Mouse (Mus musculus): ENCODE data around the gene Ipo4. TPM values are rescaled to one million over a fixed set of nuclear protein-coding genes. Genes with fewer than 3 reads are reported as not detected.
A peak's percentile ranks its signal among the peaks of the same experiment; 100 is the strongest.

Ipo4 gene
- polyA plus RNA-seq, 1 experiment from 2014 or later: 126 TPM

GRCm38 (mm10) chr14:55618486-55619195, 17.1 kb downstream of the Ipo4 start:
- no peaks in the 10 kb centered on the region for H3K27me3 ChIP-seq
- ATAC-seq (ENCODE audit: low FRiP score, low read depth): peak; percentile 29; the same call in 1 of the 2 replicates
- 53% methylated on average over 22 of the region's 22 CpGs for WGBS
- H3K27ac ChIP-seq (replicated peaks): peak overlapping the region; percentile 39; the same call in 1 of the 2 replicates
- H3K9me3 ChIP-seq: no peaks in the 10 kb centered on the region
- peak overlapping the region; percentile 42 for H3K4me2 ChIP-seq
- peak overlapping the region; percentile 20; the same call in 1 of the 2 replicates for H3K9ac ChIP-seq
- H3K36me3 ChIP-seq: no peaks in the 10 kb centered on the region
- no peaks in the 10 kb centered on the region for H3K4me1 ChIP-seq (replicated peaks)
- peak overlapping the region; percentile 30 for H3K4me3 ChIP-seq

- Histone ChIP-seq H3K27ac (replicated peaks) (peak within 1 kb of the TSS; percentile 39), H3K4me1 (replicated peaks) (no peaks in the 10 kb centered on the region), H3K36me3 (no peaks in the 10 kb centered on the region), H3K9ac (peak within 1 kb of the TSS; percentile 20; the same call in 1 of the 2 replicates), H3K27me3 (no peaks in the 10 kb centered on the region), H3K4me3 (peak within 1 kb of the TSS; percentile 30), H3K4me2 (peak within 1 kb of the TSS; percentile 42), H3K9me3 (no peaks in the 10 kb centered on the region)
- WGBS: 22% methylated on average over 21 of the region's 21 CpGs
- ATAC-seq (ENCODE audit: low FRiP score, low read depth): peak; percentile 88
Measured at GRCm38 (mm10) chr14:55617822-55618221, 17.9 kb downstream of the Ipo4 start, which contains the start of gene Rec8. Gene Rec8, plus strand, starts transcription at chr14:55618037.

DNA sequence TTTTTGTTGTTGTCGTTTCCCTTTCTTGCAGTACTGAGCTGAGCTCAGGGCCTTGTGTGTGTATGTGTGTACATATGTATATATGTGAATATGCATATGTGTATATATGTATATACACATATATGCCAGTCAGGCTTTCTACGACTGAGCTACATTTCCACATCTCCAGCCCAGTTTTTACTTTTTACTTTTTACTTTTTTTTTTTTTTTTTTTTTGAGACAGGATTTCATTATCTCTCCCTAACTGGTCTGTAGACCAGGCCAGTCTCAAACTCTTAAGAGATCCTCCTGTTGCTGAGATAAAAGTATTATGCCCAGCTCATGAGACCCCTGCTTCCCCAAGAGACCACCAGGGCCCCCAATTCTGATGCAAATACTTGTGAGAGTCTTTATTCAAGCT, 18.9 kb downstream of the Ipo4 start:
- no peak for ATAC-seq (ENCODE audit: low FRiP score, low read depth)
- no peak overlapping the region for H3K4me2 ChIP-seq
- H3K4me3 ChIP-seq: no peak overlapping the region
- no peak overlapping the region for H3K27ac ChIP-seq (replicated peaks)
- no peaks in the 10 kb centered on the region for H3K4me1 ChIP-seq (replicated peaks)
- H3K9ac ChIP-seq: no peak overlapping the region
- H3K27me3 ChIP-seq: no peaks in the 10 kb centered on the region
- no peaks in the 10 kb centered on the region for H3K36me3 ChIP-seq
- 78% methylated on average over 2 of the region's 2 CpGs for WGBS
- no peaks in the 10 kb centered on the region for H3K9me3 ChIP-seq

DNA sequence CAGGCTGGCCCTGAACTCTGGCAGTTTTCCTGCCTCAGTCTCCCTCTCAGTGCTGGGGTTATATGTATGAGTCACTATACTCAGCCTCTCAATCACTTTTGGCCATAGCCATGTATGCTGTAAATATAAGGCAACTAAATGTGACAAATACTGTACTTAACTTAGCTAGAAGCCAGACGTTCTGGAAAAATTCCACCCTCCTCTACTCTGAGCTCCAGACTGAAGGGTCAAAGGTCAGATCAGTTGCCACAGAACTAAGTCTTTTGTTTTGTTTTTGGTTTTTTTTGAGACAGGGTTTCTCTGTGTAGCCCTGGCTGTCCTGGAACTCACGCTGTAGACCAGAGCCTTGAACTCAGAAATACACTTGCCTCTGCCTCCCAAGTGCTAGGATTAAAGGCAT, 19.9 kb downstream of the Ipo4 start:
- no peak overlapping the region for H3K27ac ChIP-seq (replicated peaks)
- H3K9me3 ChIP-seq: no peaks in the 10 kb centered on the region
- H3K4me3 ChIP-seq: no peak overlapping the region
- no peak overlapping the region for H3K4me2 ChIP-seq
- H3K27me3 ChIP-seq: no peaks in the 10 kb centered on the region
- no peaks in the 10 kb centered on the region for H3K4me1 ChIP-seq (replicated peaks)
- no peaks in the 10 kb centered on the region for H3K36me3 ChIP-seq
- 43% methylated on average over 2 of the region's 2 CpGs for WGBS
- no peak for ATAC-seq (ENCODE audit: low FRiP score, low read depth)
- H3K9ac ChIP-seq: no peak overlapping the region

GRCm38 (mm10) chr14:55614565-55615178, 21.1 kb downstream of the Ipo4 start:
- no peak overlapping the region for H3K4me2 ChIP-seq
- no peaks in the 10 kb centered on the region for H3K27me3 ChIP-seq
- H3K9me3 ChIP-seq: no peaks in the 10 kb centered on the region
- no peak overlapping the region for H3K4me3 ChIP-seq
- ATAC-seq (ENCODE audit: low FRiP score, low read depth): no peak
- H3K36me3 ChIP-seq: peaks cover 3% of the 10 kb centered on the region
- no peak overlapping the region for H3K27ac ChIP-seq (replicated peaks)
- WGBS: 82% methylated on average over 7 of the region's 7 CpGs
- H3K4me1 ChIP-seq (replicated peaks): no peaks in the 10 kb centered on the region
- H3K9ac ChIP-seq: no peak overlapping the region

GRCm38 (mm10) chr14:55613346-55613745, 22.4 kb downstream of the Ipo4 start:
- Histone ChIP-seq H3K27me3 (no peaks in the 10 kb centered on the region), H3K4me3 (no peak overlapping the region), H3K4me1 (replicated peaks) (no peaks in the 10 kb centered on the region), H3K9me3 (no peaks in the 10 kb centered on the region), H3K36me3 (peaks cover 14% of the 10 kb centered on the region), H3K4me2 (no peak overlapping the region), H3K9ac (no peak overlapping the region), H3K27ac (replicated peaks) (no peak overlapping the region)
- WGBS: 70% methylated on average over 6 of the region's 6 CpGs
- no peak for ATAC-seq (ENCODE audit: low FRiP score, low read depth)

DNA sequence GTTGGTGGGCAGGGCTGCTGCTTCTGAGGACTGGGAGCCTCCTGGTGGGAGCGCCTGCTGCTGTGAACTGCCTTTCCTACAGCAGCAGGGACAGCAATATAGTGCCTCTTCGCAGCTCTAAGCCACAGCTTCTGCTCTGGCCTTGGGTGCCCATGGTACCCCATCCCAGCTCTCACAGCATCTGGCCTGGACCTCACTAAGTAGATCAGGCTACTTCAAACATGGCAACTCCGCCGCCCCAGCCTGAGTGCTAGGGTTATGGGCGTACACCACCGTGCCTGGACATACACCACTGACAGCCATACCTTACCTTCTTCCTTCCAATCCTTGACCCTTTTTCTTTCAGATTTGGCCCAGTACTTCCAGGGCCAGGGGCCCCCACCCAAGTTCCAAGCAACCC, 27.4 kb downstream of the Ipo4 start:
- peaks cover 11% of the 10 kb centered on the region; the same call in 1 of the 2 replicates for H3K4me1 ChIP-seq (replicated peaks)
- no peaks in the 10 kb centered on the region for H3K27me3 ChIP-seq
- ATAC-seq (ENCODE audit: low FRiP score, low read depth): no peak
- peaks cover 42% of the 10 kb centered on the region for H3K36me3 ChIP-seq
- 96% methylated on average over 6 of the region's 6 CpGs for WGBS
- H3K9me3 ChIP-seq: no peaks in the 10 kb centered on the region
- H3K4me2 ChIP-seq: no peak overlapping the region
- no peak overlapping the region for H3K9ac ChIP-seq
- no peak overlapping the region for H3K27ac ChIP-seq (replicated peaks)
- H3K4me3 ChIP-seq: no peak overlapping the region

DNA sequence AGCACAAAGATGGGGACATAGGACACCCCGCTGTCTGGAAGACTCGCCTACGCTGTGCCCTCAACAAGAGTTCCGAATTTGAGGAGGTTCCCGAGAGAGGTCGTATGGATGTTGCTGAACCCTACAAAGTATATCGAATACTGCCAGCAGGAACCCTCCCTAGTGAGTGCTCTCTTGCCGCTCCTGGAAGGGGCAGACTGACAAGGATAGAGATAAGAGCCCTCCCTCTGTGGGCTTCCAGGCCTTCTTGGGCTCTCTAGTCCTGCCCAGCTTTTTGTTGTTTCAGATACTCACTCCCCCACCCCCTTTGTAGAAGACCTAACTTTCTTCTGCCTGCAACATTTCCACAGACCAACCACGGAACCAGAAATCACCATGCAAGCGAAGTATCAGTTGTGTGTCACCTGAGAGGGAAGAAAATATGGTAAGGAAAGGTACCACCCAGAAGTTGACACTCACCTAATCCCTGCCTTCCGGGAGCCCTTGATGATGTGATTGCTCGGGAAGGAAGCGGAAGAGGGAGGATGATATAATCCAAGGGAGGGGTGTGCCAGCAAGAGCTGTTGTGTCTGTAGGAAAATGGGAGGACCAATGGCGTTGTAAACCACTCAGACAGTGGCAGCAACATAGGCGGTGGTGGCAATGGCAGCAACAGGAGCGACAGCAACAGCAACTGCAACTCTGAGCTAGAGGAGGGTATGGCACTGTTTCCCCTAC, 29.9 kb downstream of the Ipo4 start:
- H3K36me3 ChIP-seq: peaks cover 67% of the 10 kb centered on the region
- no peak overlapping the region for H3K4me2 ChIP-seq
- no peak overlapping the region for H3K27ac ChIP-seq (replicated peaks)
- H3K27me3 ChIP-seq: no peaks in the 10 kb centered on the region
- WGBS: 96% methylated on average over 16 of the region's 16 CpGs
- H3K9ac ChIP-seq: no peak overlapping the region
- H3K4me1 ChIP-seq (replicated peaks): peaks cover 11% of the 10 kb centered on the region; the same call in 1 of the 2 replicates
- H3K9me3 ChIP-seq: no peaks in the 10 kb centered on the region
- no peak for ATAC-seq (ENCODE audit: low FRiP score, low read depth)
- no peak overlapping the region for H3K4me3 ChIP-seq

- Histone ChIP-seq H3K4me2 (peak overlapping the region; percentile 46; the same call in 1 of the 2 replicates), H3K27me3 (no peaks in the 10 kb centered on the region), H3K9ac (no peak overlapping the region), H3K4me3 (no peak overlapping the region), H3K4me1 (replicated peaks) (peaks cover 11% of the 10 kb centered on the region; the same call in 1 of the 2 replicates), H3K27ac (replicated peaks) (no peak overlapping the region), H3K9me3 (no peaks in the 10 kb centered on the region), H3K36me3 (peaks cover 74% of the 10 kb centered on the region)
- ATAC-seq (ENCODE audit: low FRiP score, low read depth): no peak
- 92% methylated on average over 11 of the region's 11 CpGs for WGBS
Measured at GRCm38 (mm10) chr14:55604823-55605222, 30.9 kb downstream of the Ipo4 start.

DNA sequence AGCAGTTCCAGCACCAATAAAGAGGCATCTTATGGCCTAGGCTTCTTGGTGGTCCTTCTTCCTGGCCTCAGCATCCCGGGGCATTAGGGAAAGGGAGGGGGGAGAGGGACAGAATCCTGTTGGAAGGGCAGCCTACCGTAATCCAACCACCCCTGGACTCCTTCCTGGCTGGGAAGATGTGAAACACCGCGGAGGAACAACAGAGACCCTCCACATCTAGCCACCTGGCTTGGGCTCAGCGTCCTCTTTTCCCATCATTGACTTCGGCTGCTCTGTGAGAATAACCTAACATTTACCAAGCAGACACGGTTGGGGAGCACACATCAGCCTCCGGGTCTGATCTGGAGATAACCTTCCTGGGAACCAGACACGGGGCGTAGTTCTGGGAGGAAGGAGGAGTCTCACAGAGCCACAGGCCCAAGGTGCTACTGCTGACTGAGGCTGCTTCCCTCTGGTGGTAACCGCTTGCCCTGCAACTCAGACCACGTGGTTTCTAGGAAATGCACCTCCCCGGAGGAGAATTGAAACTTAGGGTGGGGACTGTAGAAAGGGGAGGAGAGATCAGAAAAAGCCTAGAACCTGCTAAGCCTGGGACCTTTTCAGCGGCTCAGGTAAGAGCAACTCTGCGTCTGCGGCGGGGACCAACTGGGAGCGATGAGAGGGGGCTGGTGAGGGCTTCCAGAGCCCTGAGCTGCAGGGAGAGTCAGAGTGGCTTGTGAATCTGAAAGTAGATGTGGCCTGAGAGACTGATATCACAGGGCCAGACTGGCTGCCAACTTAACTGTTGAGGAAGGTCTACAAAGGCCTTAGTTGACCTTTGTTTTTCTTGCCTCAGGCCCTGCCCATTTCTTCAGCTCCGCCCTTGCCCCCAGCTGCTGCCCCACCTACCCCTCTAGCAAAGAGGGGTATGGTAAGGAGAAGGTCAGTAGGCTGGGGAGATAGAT, 31.9 kb downstream of the Ipo4 start:
- Histone ChIP-seq H3K4me3 (peak overlapping the region; percentile 29), H3K4me2 (peak overlapping the region; percentile 46), H3K9ac (peak overlapping the region; percentile 7; the same call in 1 of the 2 replicates), H3K27me3 (no peaks in the 10 kb centered on the region), H3K9me3 (no peaks in the 10 kb centered on the region), H3K27ac (replicated peaks) (peak overlapping the region; percentile 46), H3K4me1 (replicated peaks) (peaks cover 11% of the 10 kb centered on the region; the same call in 1 of the 2 replicates), H3K36me3 (peaks cover 74% of the 10 kb centered on the region)
- peak; percentile 89 for ATAC-seq (ENCODE audit: low FRiP score, low read depth)
- 22% methylated on average over 19 of the region's 19 CpGs for WGBS

DNA sequence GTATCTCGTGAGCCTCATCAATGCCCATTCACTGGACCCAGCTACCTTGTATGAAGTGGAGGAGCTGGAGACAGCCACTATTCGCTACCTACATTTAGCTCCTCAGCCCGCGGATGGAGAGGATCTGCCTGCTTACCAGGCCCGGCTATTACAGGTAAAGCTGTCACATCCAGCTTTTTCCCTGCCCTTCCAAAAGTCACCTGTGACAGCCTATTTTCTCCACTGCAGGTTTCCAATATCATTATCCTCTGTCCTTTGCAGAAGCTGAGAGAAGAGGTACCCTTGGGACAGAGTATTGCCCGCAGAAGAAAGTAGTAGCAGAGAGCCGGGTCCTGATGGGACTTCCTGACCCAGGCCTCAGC, 32.5 kb downstream of the Ipo4 start, which contains the start of gene Irf9:
Gene Irf9, plus strand, starts transcription at position 301 of the 362 bp plus-strand sequence.
- peaks cover 11% of the 10 kb centered on the region; the same call in 1 of the 2 replicates for H3K4me1 ChIP-seq (replicated peaks)
- H3K36me3 ChIP-seq: peaks cover 74% of the 10 kb centered on the region
- H3K9me3 ChIP-seq: no peaks in the 10 kb centered on the region
- H3K27me3 ChIP-seq: no peaks in the 10 kb centered on the region
- H3K4me2 ChIP-seq: peak within 1 kb of the TSS; percentile 46
- H3K9ac ChIP-seq: peak within 1 kb of the TSS; percentile 7; the same call in 1 of the 2 replicates
- WGBS: 91% methylated on average over 7 of the region's 7 CpGs
- ATAC-seq (ENCODE audit: low FRiP score, low read depth): no peak
- H3K27ac ChIP-seq (replicated peaks): peak within 1 kb of the TSS; percentile 46
- H3K4me3 ChIP-seq: peak within 1 kb of the TSS; percentile 29

Data from hindbrain, embryonic 15.5 days (tissue).